Mouse (Mus musculus): ENCODE results near the gene Rbp2.
A peak's percentile ranks its signal among the peaks of the same experiment; 100 is the strongest.

Gene Rbp2

GRCm38 (mm10) chr9:98524786-98525542 is 39.0 kb downstream of the Rbp2 start:
- DNase-seq (ENCODE audit: low spot score), result no peak

GRCm38 (mm10) chr9:98525543-98525924 is 39.6 kb downstream of the Rbp2 start:
- DNase-seq (ENCODE audit: low spot score), result no peak

GRCm38 (mm10) chr9:98527226-98527625 is 41.3 kb downstream of the Rbp2 start:
- no peak for DNase-seq (ENCODE audit: low spot score)

- no peak for DNase-seq (ENCODE audit: low spot score)
Observed at GRCm38 (mm10) chr9:98529776-98530175, 43.9 kb downstream of the Rbp2 start.

- DNase-seq (ENCODE audit: low spot score), result no peak
Observed at GRCm38 (mm10) chr9:98530999-98531398, 45.1 kb downstream of the Rbp2 start.

GRCm38 (mm10) chr9:98534675-98535280 is 48.9 kb downstream of the Rbp2 start:
- DNase-seq (ENCODE audit: low spot score), result no peak

GRCm38 (mm10) chr9:98535763-98536162 is 49.8 kb downstream of the Rbp2 start:
- no peak for DNase-seq (ENCODE audit: low spot score)

- DNase-seq (ENCODE audit: low spot score), result no peak
Observed at GRCm38 (mm10) chr9:98538017-98538712, 52.2 kb downstream of the Rbp2 start.

- DNase-seq (ENCODE audit: low spot score), result peak; percentile 45
Observed at GRCm38 (mm10) chr9:98538713-98539360, 52.9 kb downstream of the Rbp2 start.

GRCm38 (mm10) chr9:98544042-98544441 is 58.1 kb downstream of the Rbp2 start:
- DNase-seq (ENCODE audit: low spot score), result no peak

Data from c-Kit-positive CD71-positive TER-119-positive erythroid progenitor cells, embryonic 14.5 days (primary cell).